Mouse (Mus musculus) heart, adult 9 months (tissue): ENCODE measurements around the gene Pgm1.
A peak's percentile ranks its signal among the peaks of the same experiment; 100 is the strongest.

Source experiments
- DNase-seq, 2 experiments: peaks; one replicate each; pipeline ENCODE4 v3.0.0; 2022; ENCODE audit warnings: low spot score in 2 of 2

The Pgm1 gene

DNA sequence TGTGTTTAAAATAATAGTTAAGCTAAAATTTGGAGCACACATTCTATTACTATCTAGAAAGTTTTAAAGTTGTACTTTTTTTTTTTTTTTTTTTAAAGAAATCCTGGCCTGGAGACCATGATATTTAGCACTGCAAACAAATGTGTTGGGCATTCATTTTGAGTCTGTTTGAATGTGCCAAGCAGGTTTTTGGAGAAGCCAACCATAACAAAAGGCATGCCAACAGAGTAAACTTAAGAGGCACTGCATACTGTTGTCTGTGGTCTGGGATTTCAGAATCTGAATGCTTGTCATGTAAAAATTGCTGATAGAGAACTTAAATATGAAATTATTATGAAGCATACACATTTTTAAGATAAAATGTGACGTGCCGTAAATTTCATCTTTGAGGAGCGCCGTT lies 28.0 kb downstream of the Pgm1 start:
- no peak for DNase-seq

GRCm38 (mm10) chr4:99958084-99958815 lies 29.0 kb downstream of the Pgm1 start:
- DNase-seq = no peak

- DNase-seq = no peak
These were observed 30.1 kb downstream of the Pgm1 start for GRCm38 (mm10) chr4:99959308-99959707.

- DNase-seq = no peak
These were observed 37.3 kb downstream of the Pgm1 start for GRCm38 (mm10) chr4:99966555-99966954.

DNA sequence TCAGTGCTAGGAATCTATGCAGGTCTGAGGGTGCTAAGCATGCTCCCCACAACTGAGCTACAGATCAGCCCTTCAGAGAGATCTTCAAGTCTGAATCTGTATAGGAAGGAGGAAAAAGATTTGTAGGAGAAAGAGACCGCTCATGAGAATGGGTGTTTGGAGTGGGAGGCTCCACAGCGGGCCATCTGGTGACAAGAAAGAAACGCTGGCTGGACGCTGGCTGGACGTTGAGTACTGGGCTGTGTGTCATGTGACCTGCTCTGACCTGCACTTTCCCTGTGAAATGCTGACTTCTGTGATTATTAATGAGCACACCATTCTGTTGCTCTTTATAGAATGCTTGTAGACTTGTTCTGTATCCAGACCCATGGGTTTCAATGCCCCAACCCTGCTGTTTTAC lies 40.1 kb downstream of the Pgm1 start:
- peak; percentile 61 for DNase-seq

DNA sequence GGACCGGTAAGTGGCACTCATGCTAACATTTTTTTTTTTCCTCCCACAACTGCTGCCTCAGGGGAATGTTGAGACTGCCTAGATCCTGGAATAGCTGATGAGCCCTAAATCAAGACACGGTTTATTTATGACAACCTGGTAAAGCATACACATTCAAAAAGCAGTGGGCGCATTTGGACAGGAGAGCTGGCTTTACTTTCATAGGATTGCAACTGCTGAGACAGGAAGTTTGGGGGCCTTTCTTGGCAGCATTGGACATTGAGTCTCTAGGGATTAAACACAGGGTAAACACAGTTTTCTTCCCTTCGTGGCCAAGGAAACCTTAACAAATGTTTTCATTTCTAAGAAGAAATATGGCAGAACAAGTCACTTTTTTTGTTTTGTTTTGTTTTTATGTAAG lies 40.9 kb downstream of the Pgm1 start:
- DNase-seq = peak; percentile 45

- DNase-seq = no peak
These were observed 43.7 kb downstream of the Pgm1 start for GRCm38 (mm10) chr4:99972886-99973285.

DNA sequence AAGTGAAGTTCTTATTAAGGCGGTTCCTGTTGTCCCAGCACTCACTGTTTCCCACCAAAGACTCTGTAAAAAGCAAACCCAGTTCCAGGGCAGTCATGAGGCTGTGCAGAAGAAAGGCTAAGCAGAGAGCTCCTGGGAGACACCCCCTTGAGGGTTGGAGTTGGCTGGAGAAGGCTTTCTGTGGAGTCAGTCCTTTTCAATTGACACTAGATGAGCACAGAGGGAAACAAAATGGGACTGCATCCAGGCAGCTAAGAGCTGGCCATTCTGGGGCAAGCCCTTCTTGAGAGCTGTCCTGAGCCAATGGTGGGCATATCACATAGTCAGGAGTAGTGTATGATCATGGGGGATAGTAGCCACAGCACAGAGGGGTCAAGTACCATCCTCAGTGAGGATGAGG lies 44.7 kb downstream of the Pgm1 start:
- DNase-seq = peak; percentile 47 to 53

GRCm38 (mm10) chr4:99974375-99974774 lies 45.2 kb downstream of the Pgm1 start:
- no peak for DNase-seq

DNA sequence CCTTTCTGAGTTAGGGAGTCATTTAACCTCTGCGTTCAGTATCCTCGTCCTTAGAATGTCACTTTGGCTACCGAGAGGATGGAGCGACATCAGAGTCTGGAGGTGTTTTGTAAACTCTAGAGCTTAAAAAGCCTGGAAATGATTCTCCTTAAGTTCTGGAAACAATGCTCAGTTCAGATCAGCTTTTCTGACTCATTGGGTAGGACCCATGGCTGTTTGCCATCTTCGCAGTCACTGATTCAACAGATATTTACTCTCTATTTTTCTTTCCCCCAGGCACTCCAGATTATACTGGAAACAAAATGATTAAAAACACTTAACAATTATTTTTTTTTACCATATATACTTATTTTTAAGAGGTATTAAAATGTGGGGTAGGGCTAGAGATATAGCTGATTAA lies 50.1 kb downstream of the Pgm1 start:
- DNase-seq = peak in 1 of 2 experiments; percentile 22

GRCm38 (mm10) chr4:99981216-99981615 lies 52.0 kb downstream of the Pgm1 start:
- DNase-seq = no peak

DNA sequence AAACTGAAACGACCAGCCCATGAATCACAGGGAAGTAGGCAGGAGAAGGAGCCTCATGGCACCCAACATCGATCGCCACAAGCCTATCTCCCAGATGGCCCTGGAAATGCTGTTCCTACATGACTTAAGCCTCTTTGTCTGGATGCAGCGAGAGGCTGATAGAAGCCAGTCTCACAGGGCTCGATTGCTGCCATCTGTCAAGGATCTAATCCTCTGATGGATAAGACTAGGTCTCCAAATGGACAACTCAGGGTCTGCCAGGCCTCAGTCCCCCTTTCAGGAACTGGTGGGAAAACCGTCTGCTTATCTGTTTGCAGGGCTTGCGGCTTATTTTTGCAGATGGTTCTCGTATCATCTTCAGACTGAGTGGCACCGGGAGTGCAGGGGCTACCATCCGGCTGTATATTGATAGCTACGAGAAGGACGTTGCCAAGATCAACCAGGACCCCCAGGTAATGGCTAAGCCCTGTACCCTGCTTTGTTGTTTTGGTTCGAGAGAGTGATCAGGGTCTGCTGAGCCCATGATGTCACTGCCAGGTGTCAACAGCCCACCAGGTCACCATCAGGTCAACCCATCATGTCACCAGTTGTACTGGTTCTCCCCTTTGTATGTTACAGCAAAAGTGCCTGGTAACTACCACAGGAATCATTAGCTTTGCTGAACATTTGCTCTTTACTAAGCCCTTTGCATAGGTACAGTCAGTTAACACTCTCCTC lies 54.6 kb downstream of the Pgm1 start:
- no peak for DNase-seq

- no peak for DNase-seq
These were observed 55.1 kb downstream of the Pgm1 start for GRCm38 (mm10) chr4:99984369-99984752.

DNA sequence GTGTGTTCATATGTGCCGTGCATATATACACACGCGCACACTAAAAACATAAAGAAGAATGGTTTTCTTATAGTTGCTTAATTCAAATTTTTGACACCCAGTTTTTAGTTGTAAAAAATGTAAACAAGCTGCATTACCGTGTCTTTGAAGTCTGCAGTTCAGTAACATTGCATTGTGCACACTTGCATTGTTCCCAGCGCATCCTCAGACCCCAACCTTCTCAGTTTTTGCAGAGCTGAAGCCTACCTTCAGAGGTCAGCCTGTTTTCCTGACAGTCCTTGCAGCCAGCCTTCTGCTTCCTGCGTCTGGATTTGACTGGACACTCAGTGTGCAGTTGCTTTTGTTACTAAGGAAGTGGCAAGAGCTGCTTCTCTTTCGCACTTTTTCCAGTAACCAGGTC lies 55.9 kb downstream of the Pgm1 start:
- DNase-seq = no peak

GRCm38 (mm10) chr4:99985631-99986030 lies 56.4 kb downstream of the Pgm1 start:
- DNase-seq = no peak

DNA sequence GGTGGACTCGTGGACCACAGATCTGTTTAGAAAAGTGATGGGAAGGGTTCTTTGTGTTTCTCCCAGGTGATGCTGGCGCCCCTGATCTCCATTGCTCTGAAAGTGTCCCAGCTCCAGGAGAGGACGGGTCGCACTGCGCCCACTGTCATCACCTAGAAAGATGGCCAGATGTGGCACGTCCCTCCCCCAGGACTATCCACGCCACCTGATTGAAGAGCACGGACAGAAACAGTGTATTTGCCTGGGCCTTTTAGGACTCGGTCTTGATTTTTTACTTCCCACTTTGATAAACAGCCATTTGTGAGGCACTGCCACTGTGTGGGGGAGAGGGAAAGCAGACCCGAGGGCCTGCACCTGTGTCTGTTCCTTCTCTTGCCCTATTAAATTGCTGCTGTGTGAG lies 57.4 kb downstream of the Pgm1 start:
- DNase-seq = no peak

- no peak for DNase-seq
These were observed 59.6 kb downstream of the Pgm1 start for GRCm38 (mm10) chr4:99988771-99989170.

- DNase-seq = peak; percentile 0
These were observed 71.8 kb downstream of the Pgm1 start for GRCm38 (mm10) chr4:100000971-100001370.

DNA sequence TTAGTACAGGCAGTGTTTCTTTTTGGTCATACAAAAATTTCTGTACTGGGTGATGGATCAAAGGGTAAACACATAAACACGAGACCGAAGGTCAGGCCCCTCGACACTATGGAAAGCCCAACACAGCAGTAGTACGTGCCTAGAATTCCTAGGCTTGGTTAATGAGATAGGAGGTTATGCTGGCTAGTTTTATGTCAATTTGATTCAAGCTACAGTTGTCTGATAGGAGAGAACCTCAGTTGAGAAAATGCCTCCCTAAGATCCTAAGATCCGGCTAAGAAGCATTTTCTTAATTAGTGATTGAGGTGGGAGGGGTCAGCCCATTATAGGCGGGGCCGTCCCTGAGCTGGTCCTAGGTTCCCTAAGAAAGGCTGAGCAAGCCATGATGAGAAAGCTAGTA lies 72.6 kb downstream of the Pgm1 start:
- peak in 1 of 2 experiments; percentile 0 for DNase-seq

DNA sequence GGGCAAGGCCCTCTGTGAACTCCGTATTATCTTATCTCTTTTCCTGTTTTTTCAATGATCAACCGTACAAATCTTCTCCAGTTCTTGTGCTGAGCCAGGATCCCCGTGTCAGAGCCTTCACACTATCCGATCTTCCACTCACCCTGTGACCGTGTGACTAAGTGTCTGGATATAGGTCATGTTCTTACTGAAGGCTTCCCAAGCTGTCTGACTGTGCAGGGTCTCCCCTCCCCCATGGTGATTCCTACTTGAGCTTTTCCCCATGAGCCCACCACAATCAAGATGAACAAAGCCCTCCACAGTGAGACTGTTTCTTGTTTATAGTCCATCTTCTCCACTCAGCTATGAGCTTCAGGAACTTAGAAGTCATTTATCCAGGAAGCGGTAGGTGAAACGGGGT lies 78.5 kb downstream of the Pgm1 start:
- peak in 1 of 2 experiments; percentile 0 for DNase-seq

DNA sequence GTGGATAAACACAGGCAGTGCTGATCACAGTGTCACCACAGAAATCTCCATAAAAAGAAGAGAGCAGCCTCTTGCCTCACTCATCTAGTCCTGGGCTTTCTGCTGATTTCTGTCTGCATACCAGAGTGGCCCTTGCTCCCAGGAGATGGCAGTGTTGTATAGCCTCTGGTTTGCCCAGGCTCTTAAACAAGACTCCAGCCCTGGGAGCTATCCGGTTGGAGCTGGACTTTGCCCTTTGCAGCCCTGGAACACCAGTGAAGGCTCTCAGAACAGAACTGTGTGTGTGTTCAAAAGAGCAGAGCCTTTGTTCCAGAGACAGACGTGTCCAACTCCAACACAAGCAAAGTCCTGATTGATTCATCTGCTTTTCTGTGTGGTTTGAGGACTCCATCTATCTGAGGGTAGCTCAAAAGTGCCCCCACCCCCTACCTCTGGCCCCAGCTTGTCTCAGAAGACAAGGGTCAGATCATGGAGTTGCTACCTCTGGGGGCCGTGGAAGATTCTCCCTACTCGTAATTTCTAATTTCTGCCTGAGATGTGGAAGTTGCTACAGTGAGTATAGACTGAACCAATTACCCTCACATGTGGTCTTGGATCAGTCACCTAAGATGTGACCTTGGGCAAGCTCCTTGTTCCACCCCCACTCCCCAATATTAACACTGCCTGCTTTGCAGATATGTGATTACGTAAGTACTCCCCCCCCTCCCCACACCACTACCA lies 79.3 kb downstream of the Pgm1 start:
- peak; percentile 64 to 71 for DNase-seq

GRCm38 (mm10) chr4:100009211-100009678 lies 80.0 kb downstream of the Pgm1 start:
- peak in 1 of 2 experiments; percentile 8 for DNase-seq

GRCm38 (mm10) chr4:100010916-100011315 lies 81.7 kb downstream of the Pgm1 start:
- DNase-seq = no peak
